Mouse (Mus musculus) gastrocnemius, postnatal 36 days (tissue): ENCODE measurements around the gene Astn1. TPM values are rescaled to one million over a fixed set of nuclear protein-coding genes. Genes with fewer than 3 reads are reported as not detected.
A peak's percentile ranks its signal among the peaks of the same experiment; 100 is the strongest.

ENCODE experiments used
- DNase-seq, 2 experiments: peaks; one replicate each; pipeline ENCODE4 v3.0.0; 2022
- intact Hi-C: fragments of 180-260 bp; cut with DNase I; formaldehyde crosslinking; loops from one replicate; pipeline ENCODE4 v1.15.1; 2025
- total RNA-seq, 2 experiments: library from RNA; stranded (reverse); gene quantifications; 2 replicates each; pipeline ENCODE4 v1.2.3; 2021

The Astn1 gene
- total RNA-seq, 2 experiments from 2014 or later, result 0.37 to 0.38 TPM

DNA sequence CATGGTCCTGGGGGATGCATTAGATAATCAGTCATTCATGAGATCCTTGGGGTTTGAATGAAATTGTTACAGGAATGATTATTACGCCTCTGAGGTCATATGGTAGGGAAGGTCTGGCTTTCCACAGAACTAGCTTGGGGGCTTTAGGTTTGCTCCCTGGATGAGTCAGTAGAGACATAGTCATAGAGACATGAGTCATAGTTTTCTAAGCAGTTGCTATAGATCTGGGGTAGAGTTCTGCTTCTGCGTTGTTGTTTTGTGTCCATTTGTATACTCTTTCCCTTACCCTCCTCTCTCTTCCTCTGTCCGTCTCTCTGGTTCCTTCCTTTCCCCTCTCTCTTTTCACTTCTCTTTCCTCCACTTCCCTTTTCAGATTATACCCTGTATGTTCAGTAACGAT lies 243.5 kb downstream of the Astn1 start:
- no peak for DNase-seq
- intact Hi-C loops, result no loop called here

DNA sequence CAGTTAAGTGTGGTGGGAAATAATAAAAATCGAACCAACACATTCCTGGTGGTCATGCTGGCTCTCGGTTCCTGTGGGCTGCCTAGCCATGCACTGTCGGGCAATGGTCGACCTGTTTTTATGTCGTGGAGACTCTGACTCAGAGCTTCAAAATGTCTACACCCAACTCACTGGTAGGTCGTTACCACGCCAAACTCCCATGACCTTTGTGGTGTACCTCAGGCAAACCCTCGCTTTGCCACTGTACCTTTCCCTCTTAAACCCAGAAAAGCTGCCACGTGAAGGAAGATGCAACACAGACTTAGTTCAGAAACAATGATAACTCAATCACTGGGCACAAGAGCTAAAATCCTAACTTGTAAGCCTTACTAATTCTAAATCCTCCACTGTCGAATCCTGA lies 244.3 kb downstream of the Astn1 start:
- intact Hi-C loops, result no loop called here
- no peak for DNase-seq

DNA sequence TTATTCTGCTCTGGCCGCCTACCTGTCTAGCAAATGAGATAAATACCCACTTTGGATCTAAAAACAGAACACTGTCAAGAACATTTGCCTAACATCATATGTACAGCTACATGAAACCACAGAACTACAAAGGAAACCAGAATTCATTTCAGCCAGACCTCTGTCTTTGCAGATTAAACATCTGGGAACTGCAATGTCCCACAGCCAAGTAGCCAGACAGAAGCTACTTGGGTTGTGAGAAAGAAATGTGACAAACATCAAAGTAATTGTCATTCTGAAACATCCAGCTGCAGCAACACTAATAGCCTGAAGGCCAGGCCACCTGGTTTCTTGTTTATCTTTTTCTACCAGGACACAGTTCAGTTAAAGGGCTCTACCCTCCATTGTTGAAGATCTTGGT lies 245.1 kb downstream of the Astn1 start:
- intact Hi-C loops, result no loop called here
- DNase-seq, result no peak

DNA sequence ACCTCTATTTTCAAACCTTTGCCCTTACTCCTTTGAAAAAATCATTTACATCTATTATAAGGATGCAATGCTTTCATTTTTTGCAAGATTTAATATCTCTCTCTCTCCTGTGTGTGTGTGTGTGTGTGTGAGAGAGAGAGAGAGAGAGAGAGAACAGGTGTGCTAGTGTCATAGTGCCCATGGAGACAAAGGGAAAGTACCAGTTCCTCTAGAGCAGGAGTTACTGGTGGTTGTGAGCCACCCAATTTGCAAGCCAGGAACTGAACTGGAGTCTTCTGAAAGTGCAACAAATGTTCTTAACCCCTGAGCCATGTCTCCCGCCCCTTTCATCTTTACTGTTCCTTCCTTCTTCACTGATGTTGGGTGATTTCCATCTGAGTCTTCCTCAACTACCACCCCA lies 253.1 kb downstream of the Astn1 start:
- intact Hi-C loops, result no loop called here

DNA sequence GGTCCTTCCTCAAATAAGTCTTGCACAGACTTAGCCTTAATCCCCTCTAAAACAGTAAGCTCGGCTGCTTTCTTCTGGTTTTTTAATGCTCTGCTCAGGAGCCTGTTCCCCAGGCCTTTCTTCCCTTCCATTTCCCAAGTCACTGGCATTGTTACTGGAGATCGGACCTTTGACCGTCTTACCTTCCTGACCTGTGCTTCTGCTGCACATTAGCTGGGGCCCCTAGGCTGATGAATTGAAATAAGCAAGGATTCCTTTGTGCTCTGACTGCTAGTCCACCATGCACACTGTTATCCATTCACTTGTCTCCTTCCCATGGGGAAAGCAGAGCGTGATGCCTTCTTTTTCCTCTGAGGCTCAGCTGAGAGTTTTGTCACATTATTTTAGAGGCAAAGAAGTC lies 255.9 kb downstream of the Astn1 start:
- no peak for DNase-seq
- intact Hi-C loops, result no loop called here

More for the DNA sequence above, 253.1 kb downstream of the Astn1 start:
- no peak for DNase-seq

DNA sequence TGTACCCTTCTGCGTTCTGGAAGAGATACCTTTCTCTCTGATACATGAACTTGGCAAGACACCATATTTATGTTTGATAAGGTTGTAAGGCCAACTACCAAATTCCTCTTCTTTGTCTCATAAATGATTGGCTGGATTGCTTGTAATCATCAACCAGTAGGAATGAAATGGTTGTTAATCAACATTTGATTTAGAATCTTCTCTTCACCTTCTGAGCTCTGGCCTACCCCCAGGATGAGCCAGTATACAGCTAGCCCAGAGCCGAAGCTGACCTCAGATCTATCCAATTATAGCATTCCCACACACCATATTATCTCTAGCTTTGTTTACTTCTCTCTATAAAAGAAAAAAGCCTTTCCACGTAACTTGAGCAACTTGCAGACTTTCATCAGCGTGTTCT lies 270.9 kb downstream of the Astn1 start:
- no peak for DNase-seq
- intact Hi-C loops, result no loop called here

DNA sequence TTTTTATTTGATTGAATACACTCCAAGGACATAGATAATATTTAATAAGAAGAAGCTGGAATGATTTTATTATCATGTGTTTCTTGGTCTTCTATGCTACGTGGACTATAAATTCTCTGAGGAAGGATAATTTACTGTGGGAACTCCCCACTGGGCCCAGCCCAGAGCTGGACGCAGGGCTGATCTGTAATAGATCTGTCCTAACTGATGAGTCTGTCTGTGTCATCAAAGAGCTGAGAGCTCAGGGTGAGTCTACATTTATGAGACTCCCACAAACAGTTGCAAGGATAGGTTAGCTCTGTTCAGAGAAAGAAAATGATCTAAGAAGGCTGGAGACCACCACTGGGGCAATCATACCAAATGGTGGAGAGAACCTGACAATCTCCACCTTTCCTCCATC lies 271.4 kb downstream of the Astn1 start:
- intact Hi-C loops, result no loop called here
- no peak for DNase-seq

DNA sequence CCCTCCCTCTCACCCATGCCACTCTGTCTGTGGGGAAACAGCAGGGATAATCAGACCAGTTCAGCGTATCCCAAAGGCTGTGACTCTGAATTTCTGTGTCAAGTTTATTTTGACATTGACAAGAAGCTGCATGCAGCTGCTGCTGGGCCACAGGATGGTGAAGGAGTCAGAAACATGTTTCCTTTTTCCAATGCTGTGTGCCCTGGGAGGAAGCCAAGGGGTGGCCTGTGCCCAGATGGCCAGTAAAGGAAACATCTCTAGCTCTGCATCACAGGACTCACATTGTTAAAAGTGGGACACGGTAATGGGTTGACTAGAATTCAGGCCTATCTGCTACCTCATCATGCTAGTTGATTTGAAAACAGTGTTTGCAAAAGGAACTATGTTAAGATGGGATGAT lies 279.2 kb downstream of the Astn1 start:
- no peak for DNase-seq
- intact Hi-C loops, result no loop called here

DNA sequence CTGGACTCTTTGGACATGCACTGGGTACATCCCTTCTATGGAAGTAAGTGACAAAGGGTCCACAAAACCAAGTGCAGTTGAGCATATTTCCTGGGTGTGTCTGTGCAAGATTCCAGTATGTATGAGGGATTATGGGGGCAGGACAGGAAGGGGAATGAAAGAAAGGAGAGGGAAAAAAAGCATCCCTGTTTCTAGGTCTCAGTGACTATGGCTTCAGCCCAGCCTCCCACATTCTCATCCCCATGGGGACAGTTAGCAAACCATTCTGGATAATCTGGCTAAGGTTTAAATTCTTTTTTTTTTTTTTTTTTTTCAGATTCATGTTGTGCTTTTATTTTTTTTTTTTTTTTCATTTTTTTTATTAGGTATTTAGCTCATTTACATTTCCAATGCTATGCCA lies 280.2 kb downstream of the Astn1 start:
- no peak for DNase-seq

DNA sequence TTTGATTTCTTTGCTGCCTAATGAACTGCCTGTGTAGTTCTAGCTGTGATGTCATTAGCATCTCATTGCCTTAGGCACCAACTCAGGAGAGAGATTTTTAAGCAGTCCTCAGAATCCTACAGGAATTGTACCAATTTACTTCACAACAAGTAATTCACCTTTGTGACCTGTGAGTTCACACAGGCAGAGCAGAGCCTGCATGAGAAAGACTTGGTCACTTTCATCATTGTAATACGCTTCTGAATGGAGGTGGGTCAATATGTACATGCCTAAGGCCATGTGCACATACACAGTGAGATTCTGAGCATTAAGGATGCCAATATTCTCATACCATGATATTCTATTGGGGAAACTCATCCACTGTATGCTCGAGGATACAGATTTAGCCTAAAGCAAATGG lies 290.7 kb downstream of the Astn1 start:
- intact Hi-C loops, result loop anchor here (5.0 to 10.0 kb wide), 3 partner anchors 308 to 1100 kb away; no protein-coding TSS in a partner anchor
- no peak for DNase-seq

More for the DNA sequence above, 280.2 kb downstream of the Astn1 start:
- intact Hi-C loops, result no loop called here

DNA sequence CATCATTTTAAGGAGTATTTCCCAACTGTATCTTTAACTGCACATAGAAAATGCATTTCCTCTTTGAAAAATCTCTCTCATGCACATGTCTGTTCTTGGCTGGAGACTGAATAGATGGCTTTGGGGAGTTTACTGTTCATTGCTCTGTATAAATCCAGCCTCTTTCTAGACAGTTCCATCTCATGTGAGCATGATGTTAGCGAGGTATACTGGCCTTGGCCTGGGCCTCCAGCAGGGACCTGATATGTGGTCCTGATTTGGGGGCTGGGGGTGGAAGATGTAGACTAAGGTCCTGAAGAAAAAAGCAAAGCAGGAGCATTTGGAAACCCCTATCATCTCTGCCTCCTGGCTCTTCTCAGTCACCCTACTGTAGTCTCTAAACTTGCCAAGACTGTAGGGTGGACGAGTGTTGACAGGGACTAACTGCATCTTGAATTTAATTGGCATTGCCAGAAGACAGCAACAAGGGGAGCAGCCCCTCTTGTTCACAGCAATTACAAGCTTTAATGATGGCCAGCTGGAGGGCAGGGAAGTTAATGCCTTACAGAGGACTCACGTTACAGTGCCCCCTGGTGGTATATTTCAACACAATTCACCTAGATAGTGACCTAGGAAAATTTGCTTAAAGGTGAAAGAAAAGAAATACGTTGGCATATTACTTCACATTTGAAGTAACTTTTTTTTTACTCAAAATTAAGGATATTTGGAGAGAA lies 291.9 kb downstream of the Astn1 start:
- no peak for DNase-seq
- intact Hi-C loops, result loop anchor here (5.0 to 10.0 kb wide), 3 partner anchors 309 to 1102 kb away; no protein-coding TSS in a partner anchor

DNA sequence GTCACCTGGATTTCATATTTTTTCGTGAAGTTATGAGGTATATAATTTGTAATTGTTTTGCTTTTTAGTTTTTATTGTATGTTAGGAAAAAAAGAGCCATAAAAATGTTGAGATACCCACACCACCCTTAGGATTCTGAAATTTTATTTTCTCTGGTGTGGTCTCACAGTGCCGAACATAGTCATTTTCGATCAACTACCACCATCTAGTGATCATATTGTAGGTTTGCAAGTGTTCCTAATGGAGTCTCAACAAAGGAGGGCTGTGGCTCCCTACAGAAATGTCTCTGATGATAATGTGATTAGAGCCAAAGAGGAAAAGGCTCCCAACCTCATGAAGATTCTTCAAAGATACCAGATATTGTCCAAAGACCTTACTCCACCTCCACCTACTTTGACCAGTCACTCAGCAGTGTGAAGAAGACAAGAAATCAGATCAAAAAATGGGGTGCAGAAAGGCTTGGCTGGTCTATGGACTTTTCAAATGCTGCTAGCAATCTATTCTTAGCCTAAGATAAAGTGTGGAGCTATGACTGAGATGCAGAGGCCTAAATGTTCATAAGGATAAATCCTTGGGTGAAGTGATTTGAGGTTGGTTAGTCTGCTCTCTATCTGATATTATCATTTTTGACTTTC lies 292.6 kb downstream of the Astn1 start:
- DNase-seq, result no peak
- intact Hi-C loops, result loop anchor here (5.0 to 10.0 kb wide), 3 partner anchors 310 to 1102 kb away; no protein-coding TSS in a partner anchor

DNA sequence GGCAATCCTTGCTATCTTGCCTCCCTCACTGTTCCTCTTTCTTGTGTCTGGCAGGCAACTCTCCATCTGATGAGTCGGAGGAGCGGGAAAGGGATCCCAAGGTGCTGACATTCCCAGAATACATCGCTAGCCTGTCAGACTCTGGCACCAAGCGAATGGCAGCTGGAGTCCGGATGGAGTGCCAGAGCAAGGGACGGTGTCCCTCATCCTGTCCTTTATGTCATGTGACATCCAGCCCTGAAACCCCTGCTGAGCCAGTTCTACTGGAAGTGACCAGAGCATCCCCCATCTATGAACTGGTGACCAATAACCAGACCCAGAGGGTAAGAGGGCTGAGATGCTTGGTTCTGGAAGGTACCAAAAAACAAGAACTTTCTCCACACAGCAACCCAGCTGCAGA lies 294.9 kb downstream of the Astn1 start:
- no peak for DNase-seq
- intact Hi-C loops, result loop anchor here (10.0 kb wide), 2 partner anchors 312 to 442 kb away; no protein-coding TSS in a partner anchor

DNA sequence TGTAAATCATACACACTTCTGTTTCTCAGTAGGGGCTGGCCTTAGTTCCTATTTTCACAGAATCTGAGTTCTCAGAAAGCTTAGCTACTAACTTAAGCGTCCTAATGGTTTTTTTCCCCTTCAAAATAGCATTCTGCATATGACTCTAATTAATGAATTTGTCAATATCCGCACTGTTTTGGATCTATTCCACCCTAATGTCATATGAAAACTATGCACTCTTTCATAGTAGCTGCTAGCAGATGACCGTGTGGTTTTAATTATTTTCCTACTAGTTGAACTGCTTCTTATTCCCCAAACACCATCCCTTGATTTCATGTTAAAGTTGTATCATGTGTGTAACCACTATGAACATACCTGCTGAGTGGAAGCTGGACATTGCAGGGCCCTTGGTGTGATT lies 303.9 kb downstream of the Astn1 start:
- intact Hi-C loops, result no loop called here
- DNase-seq, result no peak

DNA sequence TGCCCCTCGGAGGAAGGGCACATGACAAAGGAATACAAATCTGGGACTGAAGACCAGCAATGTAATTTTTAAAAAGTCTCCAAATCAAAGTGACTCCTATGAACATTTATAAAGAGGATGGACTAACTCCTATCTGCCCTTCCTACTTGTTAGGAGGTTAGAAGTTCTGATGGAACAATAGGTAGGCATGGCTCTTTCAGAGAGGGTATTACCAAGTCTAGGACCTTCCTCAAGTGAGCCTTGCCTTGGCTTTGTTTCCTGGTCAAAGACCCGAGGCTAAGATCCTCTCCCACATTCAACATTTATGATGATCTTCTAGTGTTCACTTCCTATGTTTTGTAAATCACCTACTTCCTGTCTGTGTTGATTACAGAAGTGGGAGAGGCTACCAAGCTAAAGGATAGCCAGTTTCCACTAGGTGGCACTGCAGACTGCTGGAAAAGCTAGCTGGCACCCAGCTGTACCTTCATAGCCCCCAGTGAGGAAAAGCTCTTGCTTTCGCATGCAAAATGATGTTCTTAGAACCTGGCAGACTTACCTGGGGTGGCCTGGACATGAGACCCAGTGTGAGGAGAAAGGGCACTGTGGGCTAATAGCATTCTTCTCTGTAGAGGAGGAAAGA lies 308.0 kb downstream of the Astn1 start:
- intact Hi-C loops, result loop anchor here (2.0 kb wide), 2 partner anchors 283 to 465 kb away; no protein-coding TSS in a partner anchor
- peak; percentile 14 to 16 for DNase-seq

DNA sequence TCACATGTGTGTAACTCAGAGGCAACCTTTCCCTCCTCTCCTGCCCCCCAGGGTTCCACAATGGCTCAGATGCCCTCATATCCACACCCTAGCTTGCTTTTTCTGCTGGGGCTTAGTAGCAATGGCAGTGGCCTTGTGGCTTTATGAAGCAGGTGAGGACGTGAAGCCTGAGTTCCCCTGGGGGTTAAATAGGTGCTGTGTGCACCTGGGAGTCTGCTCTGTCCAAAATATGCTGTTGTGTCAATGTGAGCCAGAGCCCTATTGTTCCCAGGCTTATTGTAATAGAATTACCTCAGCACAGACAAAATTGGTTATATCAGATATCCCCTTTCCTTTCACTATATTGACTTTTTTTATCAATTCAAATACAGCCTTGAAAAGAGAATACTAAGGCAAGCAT lies 325.7 kb downstream of the Astn1 start:
- intact Hi-C loops, result no loop called here
- DNase-seq, result no peak

DNA sequence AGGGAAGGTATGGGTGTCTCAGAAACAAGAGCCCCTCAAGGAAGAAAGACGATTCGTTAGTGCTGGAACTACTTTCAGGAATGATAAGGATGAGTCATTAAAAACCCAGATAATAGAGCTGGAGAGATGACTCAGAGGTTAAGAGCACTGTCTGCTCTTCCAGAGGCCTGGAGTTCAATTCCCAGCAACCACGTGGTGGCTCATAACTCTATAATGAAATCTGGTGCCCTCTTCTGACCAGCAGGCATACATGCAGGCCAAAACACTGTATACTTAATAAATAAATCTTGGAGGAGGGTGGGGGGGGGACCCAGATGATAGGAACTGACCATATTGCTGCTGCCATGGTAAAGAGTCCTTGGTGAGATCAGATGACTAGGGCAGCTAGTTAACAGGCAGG lies 335.4 kb downstream of the Astn1 start:
- DNase-seq, result no peak
- intact Hi-C loops, result no loop called here

DNA sequence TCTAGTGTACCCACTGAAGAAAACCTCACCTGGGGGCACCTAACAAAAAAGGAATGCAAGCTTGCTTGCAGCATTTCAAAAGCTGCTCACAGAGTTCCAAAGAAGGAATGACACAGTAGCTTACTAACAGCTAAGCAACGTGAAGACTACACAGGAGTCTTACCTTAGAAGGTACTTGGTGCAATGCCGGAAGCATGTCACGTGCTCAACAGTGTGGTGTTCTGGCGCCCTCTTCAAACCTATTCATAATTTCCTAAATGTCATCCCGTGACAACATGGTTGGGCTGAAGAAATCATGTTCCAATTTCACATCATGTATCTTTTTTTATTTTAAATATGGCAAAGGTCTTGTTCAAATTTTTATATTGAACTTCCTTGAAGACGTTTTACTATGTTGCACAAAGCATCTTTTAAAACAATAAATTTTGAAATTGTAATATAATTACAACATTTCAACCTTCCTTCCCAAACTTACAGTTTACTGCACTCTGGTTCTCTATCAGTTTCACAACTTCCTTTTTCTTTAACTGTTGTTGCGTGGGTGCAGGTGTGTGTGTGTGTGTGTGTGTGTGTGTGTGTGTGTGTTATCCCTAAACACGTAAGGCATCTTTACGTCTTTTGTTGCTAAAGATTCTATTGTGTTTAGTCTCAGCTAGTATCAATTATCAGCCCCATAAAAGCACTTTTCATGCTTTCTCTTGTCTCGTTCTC lies 335.9 kb downstream of the Astn1 start:
- intact Hi-C loops, result no loop called here
- no peak for DNase-seq

DNA sequence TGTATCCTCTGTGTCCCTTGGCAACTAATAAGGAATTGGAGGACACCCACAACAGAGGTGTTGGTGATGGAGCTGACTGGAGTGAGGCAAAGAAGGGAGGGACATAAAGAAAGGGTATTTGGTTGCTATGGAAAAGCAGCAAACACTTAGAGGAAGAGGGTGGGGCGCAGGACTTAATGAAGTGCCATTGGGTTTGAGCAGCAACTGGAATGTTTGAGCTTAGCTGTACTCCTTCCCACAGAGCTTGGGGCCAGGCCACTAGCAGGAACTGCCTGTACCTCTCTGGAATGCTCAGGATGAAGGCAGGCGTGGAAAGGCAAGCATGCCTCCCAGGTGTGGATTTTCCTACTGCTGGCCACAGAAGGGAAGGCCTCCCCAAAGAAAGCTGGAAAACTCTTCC lies 337.2 kb downstream of the Astn1 start:
- no peak for DNase-seq
- intact Hi-C loops, result no loop called here

DNA sequence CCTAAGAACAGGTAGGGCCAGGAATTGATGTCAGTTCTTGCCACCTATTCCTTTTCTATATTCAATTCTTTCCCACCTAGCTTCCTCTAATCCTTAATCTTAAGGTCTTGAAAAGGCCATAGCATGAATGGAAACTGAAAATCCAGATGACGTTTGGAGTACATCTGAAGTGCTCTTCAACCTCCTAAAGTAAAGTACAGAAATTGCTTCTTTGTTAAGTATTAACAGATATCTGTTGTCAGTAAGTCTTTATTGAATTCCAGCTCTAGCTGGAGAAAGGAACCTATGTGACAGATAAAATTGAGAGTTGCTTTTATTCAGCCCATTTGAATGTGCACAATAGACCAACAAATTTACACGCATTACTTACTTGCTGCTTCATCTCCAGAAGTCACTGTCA lies 338.1 kb downstream of the Astn1 start:
- intact Hi-C loops, result no loop called here
- DNase-seq, result no peak

DNA sequence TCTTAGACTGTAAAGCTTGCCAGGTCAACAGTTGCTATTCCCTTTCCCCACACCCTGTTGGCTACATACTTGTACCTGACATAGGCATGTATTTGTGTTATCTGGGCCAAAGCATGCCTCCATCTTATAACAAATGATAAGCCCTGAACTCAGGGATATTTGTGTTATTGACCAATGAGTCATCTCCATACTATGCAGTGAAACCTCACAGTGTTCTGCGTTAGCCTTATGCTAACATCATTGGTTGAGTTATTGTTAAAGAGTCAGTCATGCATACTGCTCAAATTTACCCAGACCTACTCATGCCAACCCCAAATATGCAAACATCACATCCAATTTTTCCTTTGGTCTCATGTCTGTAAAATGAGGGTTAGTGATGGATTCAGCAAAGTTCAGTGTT lies 339.3 kb downstream of the Astn1 start:
- intact Hi-C loops, result no loop called here
- DNase-seq, result no peak
